Mouse (Mus musculus): ENCODE data around the gene Spesp1. TPM values are rescaled to one million over a fixed set of nuclear protein-coding genes. Genes with fewer than 3 reads are reported as not detected.

Gene Spesp1
- not detected for polyA plus RNA-seq (2014; fragmentation: Illumina TruSeq; extraction: RNeasy Lipid Tissue Mini Kit (QIAGEN cat#74804); ENCODE audit: insufficient read depth, low read depth, low replicate concordance)

DNA sequence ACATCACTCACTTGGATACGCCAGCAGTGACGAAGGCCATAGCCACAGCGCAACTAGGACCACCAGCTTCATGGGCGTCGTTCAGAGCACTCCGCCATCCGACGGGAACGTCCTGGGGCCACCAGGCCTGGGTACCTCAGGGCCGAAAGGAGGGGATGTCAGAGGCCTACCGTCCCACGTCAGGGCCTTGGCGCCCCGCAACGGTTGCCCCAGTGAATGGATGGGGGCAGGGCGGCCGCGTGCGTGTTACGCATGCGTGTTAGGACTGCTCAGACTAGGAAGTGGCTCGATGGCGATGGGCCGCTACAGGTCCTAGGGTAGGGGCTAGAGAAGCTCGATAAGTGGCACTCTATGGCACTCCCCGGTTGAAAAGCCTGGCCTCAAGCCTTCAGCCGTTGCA lies at the start of gene Spesp1:
Gene Spesp1 (minus strand): TSS at position 218 of the 400 bp plus-strand sequence.

Other genes with a start within 250 kb of the Spesp1 start
- gene Glce, start 159.6 kb downstream of the Spesp1 start, polyA plus RNA-seq (2014; fragmentation: Illumina TruSeq; extraction: RNeasy Lipid Tissue Mini Kit (QIAGEN cat#74804); ENCODE audit: insufficient read depth, low read depth, low replicate concordance): 7.0 TPM
- 464 TPM for gene Anp32a, start 59.1 kb upstream of the Spesp1 start, polyA plus RNA-seq (2014; fragmentation: Illumina TruSeq; extraction: RNeasy Lipid Tissue Mini Kit (QIAGEN cat#74804); ENCODE audit: insufficient read depth, low read depth, low replicate concordance)

Measured in lung, adult 10 weeks (tissue).